Mouse (Mus musculus) cortical plate, adult 2 months (tissue): Measurements from ENCODE around the gene BC107364. TPM values are rescaled to one million over a fixed set of nuclear protein-coding genes. Genes with fewer than 3 reads are reported as not detected.
"Not testable (repeated sequence)": the region's sequence is repeated elsewhere in the genome, so short reads cannot be mapped to it uniquely, and the experiment has no call there.

Experiments
- H3K27ac ChIP-seq: fragments of 200-500 bp; 2 replicates; pipeline ENCODE4 v1.5.1; 2012; ENCODE audit warnings: low read length, control low read depth, inconsistent platforms; ENCODE audit not compliant: insufficient read depth
- H3K4me1 ChIP-seq: fragments of 200-500 bp; 2 replicates; pipeline ENCODE4 v1.6.1; 2011; ENCODE audit warnings: low read length; ENCODE audit not compliant: control insufficient read depth, insufficient read depth
- H3K4me3 ChIP-seq: fragments of 200-500 bp; 2 replicates; pipeline ENCODE4 v1.5.1; 2011; ENCODE audit warnings: mild to moderate bottlenecking, low read length, control low read depth; ENCODE audit not compliant: insufficient read depth
- CTCF ChIP-seq: fragments of 200-500 bp; IDR thresholded peaks from 2 replicates; pipeline ENCODE4 v1.5.1; 2011; ENCODE audit warnings: mild to moderate bottlenecking, control low read depth, low read length; ENCODE audit not compliant: insufficient read depth; ENCODE audit errors: extremely low read depth
- POLR2A ChIP-seq: fragments of 200-500 bp; IDR thresholded peaks from 2 replicates; pipeline ENCODE4 v1.6.1; 2011; ENCODE audit warnings: mild to moderate bottlenecking, low read length, control low read depth; ENCODE audit not compliant: insufficient read depth; ENCODE audit errors: extremely low read depth
- polyA plus RNA-seq: library from polyadenylated mRNA; depleted of rRNA; stranded (reverse); fragments of >200 nt; gene quantifications from 2 replicates; pipeline ENCODE4 v1.2.3, GENCODE M21; 2012; rRNA removed

Gene BC107364
- polyA plus RNA-seq, result not detected in 2 replicates

DNA sequence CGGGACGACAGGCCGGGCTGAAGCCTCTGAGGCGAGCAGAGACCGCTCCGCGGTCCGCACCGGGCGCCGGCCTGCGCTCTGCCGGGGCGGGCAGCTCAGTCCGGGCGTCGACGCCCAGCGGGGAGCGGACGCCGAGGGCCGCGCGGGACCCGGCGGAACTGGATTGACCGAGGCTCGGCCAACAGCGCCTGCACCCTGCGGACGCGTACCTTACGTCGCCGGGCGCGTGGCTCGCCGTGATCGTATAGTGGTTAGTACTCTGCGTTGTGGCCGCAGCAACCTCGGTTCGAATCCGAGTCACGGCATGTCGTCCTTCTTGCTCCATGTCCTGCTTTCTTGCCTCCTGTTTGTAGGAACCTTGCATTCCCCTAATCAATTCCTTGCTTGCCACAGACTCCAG is at the start of gene BC107364:
Gene BC107364 (minus strand): TSS at position 45 of the 400 bp plus-strand sequence.
- not testable (repeated sequence) for H3K27ac ChIP-seq, H3K4me3 ChIP-seq, H3K4me1 ChIP-seq

DNA sequence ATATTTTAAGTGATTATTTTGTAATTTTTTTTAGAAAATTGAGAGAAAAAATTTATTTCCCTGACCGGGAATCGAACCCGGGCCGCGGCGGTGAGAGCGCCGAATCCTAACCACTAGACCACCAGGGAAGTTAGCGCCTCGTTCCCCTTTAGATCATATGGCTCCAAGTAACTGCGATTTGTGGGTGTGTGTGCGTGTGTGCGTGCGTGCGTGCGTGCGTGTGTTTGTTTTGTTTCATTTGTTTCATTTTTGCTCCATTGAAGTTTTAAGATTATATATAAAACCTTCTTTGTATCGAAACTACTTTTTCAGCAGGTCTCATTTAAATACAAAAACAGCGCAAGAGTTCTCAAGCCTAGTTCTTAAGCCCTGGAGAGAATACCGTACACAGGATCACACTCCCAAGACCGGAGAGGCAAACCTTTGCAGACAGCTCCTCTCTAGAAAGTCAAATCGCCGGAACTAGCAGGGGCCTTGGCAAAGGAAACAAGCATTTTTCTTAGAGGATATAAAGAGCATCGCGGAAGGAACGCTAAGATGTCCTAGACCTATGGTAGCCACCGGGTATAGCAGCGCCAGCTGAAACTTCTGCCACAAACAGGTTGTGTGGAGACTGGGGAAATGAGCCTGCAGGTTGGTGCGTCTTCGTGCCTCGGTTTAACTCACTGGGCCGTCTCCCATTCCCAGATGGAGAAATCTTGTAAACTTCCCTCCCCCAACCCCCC is 49.4 kb upstream of the BC107364 start:
- Histone ChIP-seq H3K27ac (no peak overlapping the region), H3K4me3 (peak overlapping the region; percentile 61), H3K4me1 (no peaks in the 10 kb centered on the region)
- TF ChIP-seq CTCF, result no peak

DNA sequence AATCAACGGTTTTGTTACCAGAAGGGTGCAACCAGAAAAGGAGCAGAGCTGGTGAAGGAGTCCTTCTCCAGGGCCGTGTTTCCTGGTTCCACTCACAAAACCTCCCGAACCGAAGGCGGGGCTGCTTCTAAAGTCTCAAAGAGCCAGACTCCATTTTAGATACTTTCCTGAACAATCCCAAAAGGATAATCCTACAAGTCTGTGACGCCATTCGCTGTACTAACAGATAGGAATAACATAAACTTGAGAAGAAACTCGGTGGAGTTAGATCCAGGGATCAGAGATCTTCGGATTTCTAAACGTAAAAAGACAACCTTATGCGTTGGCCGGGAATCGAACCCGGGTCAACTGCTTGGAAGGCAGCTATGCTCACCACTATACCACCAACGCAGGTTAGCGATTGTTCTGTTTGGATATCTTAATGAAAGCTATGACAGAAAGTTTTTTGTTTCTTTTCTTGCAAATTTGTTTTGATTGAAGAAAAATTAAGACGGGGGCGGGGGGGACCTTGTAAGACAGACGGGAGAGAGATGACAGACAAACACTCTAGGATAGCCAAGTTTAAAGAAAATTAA is 48.7 kb upstream of the BC107364 start:
- TF ChIP-seq POLR2A, result no peak
- no peak for TF ChIP-seq CTCF
- Histone ChIP-seq H3K27ac (peak overlapping the region; percentile 51), H3K4me3 (peak overlapping the region; percentile 61), H3K4me1 (no peaks in the 10 kb centered on the region)

DNA sequence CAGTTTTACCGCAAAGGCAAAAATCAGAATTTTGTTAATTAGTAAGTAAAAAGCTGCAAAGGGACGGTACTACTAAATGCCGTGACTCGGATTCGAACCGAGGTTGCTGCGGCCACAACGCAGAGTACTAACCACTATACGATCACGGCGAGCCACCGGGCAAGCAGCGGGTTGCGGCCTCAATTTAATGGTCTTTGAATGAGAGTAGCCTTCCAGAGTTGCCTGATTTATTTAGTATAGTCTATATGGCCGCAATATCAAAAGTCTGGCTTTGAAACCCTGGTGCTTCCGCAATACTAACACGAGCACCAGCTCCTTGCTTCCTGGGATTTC is 48.1 kb upstream of the BC107364 start:
- no peaks in the 10 kb centered on the region for H3K4me1 ChIP-seq
- H3K27ac ChIP-seq, result peak overlapping the region; percentile 51
- peak overlapping the region; percentile 61 for H3K4me3 ChIP-seq
- no peak for TF ChIP-seq POLR2A
- no peak for TF ChIP-seq CTCF

DNA sequence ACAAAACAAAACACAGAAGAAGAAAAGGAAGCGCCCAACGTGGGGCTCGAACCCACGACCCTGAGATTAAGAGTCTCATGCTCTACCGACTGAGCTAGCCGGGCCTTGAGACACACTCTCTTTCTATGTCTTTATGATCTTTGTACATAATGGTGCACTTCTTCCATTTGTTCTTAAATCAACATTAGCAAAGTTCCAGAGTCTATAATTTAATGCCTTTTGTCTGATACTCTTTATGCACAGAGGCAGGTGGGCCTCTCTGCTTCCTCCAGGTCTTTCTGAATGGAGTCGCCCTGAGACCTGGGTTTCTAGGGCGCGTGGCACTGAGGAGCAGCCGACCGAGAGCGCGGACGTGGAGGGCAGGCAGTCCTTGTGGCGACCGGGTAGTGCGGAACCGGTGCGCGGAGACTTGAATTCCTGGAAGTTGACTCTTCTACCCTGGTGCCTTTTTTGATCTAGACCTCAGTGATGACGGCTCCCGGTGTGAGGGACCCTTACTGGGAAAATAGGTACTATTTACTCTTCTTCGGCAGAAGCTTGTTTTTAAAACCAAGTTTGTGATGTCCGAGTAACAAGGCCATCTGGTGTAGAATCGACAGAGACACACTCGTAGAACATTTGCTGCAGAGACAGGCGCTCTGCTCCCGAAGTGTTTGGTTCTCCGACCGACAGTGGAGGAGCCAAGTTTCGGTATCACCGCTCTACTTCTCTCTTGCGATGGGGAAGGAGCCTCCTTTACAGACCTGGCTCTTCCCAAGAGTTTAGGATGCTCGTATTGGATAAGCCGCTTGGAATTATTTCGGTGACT is 47.6 kb upstream of the BC107364 start:
- no peak for TF ChIP-seq CTCF
- peak overlapping the region; percentile 61 for H3K4me3 ChIP-seq
- no peaks in the 10 kb centered on the region for H3K4me1 ChIP-seq
- H3K27ac ChIP-seq, result peak overlapping the region; percentile 12; the same call in 1 of the 2 replicates

DNA sequence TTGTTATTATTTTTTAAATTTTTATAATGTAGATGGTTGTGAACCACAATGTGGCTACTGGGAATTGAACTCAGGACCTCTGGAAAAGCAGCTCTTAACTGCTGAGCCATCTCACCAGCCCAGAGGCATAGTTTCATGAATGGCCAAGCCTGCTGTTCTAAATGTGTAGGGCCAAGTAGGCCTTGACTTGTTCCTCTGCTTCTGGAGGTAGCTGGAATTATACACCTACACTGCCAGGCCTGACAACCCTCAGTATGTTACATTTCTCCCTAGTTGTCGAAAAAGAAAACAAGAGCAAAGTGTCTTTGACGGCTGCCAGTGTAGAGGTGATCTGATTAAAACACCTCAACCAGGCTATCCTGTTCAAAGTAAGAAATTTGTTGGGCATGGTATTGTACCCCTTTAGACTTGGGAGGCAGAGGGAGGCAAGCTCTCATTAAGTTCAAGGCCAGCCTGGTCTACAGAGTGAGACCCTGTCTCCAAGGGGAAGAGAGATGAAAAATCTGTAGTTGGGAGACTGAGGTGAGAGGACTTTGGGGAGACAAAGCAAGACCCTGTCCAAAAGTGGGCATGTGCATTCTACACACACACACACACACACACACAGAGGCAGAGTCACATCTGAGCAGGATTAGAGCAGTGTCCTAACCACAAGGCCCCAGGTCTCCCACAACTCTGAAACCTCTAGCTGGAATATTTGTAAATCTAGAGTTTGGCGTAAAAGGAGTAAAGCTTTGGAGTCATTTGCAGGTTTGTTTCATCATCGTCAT is 46.6 kb upstream of the BC107364 start:
- Histone ChIP-seq H3K4me1 (no peaks in the 10 kb centered on the region), H3K4me3 (no peak overlapping the region; the same call in 1 of the 2 replicates), H3K27ac (no peak overlapping the region)
- TF ChIP-seq POLR2A, result no peak
- TF ChIP-seq CTCF, result no peak

DNA sequence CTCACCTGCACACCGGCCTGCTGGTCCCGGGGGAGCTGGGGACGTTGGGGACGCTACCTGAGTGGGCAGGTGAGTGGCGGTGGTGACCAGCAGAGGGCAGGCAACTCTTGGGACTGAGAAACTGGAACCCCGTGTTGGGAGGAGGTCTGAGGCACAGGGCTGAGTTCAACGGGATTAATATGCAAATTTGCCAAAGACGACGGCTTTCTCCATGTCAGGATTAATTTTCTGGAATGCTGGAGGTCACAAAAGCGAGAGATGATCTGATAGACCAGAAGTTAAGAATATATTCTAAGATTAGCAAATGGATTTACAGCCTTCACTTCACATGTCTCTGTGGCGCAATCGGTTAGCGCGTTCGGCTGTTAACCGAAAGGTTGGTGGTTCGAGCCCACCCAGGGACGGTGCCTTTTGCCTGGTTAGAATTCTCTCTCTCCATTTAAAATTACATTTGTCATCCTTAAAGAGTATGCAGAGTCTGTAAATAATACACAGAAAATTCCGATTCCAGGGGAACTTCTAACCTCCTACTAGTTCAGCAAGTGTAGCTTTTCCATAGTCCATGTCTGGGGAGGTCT is 45.4 kb upstream of the BC107364 start:
- no peaks in the 10 kb centered on the region for H3K4me1 ChIP-seq
- H3K27ac ChIP-seq, result no peak overlapping the region
- 0 out of 2 replicates have a peak, but pooled peaks have one; percentile 39 for TF ChIP-seq CTCF
- no peak for TF ChIP-seq POLR2A
- H3K4me3 ChIP-seq, result peak overlapping the region; percentile 48

DNA sequence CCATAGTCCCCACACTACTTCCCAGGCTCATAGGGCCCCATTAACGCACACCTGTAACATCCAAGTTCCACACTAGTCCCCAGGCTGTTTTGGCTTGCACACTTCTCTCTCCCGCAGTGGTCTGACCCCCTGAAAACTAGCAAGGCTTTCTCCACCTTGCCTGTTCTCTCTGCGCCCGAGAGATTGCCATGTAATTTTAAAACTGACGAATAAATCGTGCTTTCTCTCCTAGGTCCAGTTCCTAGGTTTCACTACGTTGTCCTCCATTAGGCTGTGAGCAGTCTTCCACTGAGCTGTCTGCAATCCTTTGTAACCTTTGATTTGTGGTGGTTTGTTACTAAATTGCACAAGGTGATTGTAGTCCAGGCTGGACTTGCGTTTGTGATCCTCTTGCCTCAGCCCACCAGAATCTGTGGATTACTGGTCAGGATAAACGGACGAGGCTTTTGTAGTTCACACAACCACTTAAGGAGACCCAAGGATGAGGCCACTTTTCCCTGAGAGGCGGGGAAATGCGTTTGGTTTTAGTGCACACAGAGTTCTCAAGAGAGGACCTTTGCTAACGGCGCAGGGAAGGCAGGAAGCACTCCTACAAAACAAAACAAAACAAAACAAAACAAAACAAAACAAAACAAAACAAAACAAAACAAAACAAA is 44.6 kb upstream of the BC107364 start:
- peak overlapping the region; percentile 48 for H3K4me3 ChIP-seq
- H3K4me1 ChIP-seq, H3K27ac ChIP-seq: not testable (repeated sequence)

DNA sequence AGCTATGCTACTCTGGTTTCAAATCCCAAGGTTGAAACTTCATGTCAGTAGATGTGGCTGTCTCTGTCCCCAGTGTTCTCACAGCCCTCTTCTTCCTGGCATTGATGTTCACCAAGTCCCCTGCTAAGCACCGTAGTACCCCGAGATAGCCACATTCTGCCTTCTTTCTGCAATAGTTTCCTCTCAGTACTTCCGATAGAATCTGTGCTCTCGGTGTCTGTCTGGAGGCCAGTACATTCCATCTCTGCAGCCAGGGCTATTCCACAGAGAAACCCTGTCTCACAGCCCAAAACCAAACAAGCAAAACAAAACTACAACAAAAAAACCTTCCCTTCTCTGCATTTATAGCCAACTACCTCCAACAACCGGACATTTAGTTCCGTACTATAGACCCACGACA is 44.1 kb upstream of the BC107364 start:
- no peak overlapping the region for H3K27ac ChIP-seq
- TF ChIP-seq POLR2A (no peak), CTCF (no peak)

More for the DNA sequence above, 44.1 kb upstream of the BC107364 start:
- Histone ChIP-seq H3K4me1 (no peaks in the 10 kb centered on the region), H3K4me3 (no peak overlapping the region)
